Mouse (Mus musculus): ENCODE measurements around the gene Mas1. TPM values are rescaled to one million over a fixed set of nuclear protein-coding genes. Genes with fewer than 3 reads are reported as not detected.

Gene Mas1
- total RNA-seq, 2 experiments from 2014 or later, result 1.3 to 1.6 TPM

DNA sequence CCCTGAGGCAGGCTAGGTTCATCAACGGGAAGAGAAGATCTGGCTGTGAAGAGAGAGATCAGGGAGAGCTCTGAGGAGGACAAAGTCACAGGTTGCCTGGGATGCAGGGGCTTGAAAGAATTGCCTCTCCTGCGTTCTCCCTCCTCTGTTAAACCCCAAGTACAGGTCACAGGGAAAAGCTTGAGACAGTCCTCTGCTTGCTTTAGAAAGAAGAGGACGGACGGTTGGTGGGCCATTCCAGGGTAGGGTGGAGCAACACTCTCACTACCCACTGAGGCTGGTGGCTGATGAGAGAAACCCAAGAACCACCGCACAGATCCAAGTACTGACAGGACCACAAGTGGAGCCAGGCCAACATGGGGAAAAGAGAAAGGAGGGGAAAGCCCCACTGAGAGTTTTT lies 7.8 kb upstream of the Mas1 start, which contains the start of gene Mrgprh:
Gene Mrgprh, plus strand, starts transcription at position 301 of the 400 bp plus-strand sequence.
- no peak for DNase-seq (ENCODE audit: low spot score in 2 of 2)

DNA sequence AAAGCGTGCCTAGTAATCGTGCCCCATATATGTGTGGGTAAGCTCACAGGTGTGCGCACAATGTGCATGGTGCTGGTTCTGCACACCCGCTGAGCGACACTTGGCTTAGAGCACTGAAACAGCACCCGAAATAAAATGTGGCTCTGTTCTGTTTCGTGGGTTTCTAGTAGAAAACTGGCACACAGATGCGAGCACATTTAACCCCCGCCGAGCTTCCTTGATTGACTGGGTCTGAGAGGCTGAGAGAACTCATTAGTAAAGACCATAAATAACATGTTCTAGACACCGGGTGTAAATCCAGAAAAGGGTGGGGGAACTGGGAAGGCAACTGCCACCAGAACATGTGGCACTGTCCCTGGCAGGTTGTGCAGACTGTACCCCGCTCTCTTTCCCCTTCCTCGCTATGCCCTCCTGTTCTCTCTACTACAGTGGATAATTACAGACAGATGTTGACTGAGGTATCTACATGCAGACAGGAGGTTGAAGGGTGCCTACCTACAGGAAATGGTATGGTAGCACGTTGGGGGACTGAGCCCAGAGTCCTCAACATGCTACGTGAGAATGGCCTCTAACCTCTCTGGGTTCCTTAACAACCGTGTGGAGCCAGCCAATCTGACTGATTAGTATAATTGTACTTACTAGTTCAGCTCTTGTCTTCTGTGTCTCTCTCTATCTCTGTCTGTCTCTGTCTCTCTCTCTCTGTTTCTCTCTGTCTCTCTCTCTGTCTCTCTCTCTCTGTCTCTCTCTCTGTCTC lies 4.5 kb upstream of the Mas1 start:
- DNase-seq (ENCODE audit: low spot score in 2 of 2), result no peak

DNA sequence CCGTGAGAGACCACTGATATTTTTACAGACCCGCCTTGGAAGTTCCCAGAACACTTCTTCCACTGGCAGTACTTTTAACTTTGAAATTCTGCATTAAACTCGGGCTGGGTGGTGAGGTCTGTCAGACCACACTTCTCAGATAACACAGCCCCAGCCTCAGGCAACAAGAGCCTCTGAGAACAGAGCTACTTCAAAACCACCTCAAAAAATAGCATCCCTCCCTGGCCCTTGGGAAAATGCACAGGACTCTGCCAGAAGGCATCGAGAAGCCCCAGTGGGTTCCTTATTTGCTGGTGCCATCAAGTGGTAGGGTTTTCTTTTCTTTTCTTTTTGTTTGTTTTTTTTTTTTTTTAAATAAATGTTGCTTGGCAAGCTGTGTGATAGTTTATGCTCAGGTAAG lies 697 bp upstream of the Mas1 start:
- DNase-seq (ENCODE audit: low spot score in 2 of 2), result no peak

DNA sequence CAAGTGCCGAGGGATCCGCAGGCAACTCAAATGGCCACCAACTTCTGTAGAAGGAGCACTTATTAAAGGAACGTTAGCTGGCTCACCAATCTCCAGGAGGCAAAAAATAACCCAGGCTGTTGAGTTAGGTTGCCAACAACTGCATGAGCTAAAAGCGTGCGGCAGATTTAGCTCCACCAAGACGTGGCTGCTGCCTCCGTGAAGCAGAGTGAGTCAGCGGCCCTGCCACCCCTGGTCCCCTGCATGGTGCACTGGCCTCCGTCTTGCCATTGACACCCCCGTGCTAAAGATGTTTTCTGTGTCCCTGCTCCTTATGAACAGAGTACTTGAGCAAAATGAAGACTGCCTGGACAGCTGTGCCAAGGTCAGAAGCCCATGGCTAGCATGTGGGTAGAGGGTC lies 1.1 kb downstream of the Mas1 start:
- no peak for DNase-seq (ENCODE audit: low spot score in 2 of 2)

DNA sequence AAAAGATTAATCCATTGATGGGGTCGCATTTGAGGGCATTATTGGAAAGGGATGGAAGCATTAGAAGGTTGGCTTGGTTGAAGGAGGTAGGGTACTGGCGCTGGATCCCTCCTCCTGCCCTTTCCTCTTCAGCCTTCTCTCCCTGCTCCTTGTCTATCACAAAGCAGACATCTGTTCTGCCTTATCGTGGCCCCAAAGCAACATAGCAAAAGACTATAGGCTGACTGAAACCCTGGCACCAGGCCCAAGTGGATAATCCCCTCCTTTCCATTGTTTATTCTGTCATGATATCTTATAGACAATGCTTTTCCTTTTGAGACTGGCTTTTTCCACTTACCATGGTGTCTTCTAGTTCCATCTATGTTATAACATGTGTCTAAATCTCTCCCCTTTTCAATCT lies 2.5 kb downstream of the Mas1 start:
- no peak for DNase-seq (ENCODE audit: low spot score in 2 of 2)

DNA sequence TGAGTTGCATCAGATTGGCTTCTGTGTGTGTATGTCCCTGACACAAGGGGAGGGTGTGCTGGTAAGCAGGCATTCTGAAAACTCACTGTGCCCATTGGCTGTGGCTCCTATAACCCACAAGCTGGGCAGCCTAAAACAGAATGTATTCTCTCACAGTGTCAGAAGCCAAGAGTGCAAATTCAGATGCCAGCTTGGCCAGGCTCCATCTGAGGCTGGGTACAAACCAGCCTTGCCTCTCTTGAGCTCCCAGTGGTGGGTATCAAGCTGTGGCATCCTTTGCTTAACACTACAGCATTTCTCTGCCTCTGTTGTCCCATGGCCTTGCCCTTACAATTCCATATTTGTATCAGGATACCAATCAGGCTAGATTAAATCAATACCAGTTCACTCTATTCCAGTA lies 3.8 kb downstream of the Mas1 start:
- no peak for DNase-seq (ENCODE audit: low spot score in 2 of 2)

DNA sequence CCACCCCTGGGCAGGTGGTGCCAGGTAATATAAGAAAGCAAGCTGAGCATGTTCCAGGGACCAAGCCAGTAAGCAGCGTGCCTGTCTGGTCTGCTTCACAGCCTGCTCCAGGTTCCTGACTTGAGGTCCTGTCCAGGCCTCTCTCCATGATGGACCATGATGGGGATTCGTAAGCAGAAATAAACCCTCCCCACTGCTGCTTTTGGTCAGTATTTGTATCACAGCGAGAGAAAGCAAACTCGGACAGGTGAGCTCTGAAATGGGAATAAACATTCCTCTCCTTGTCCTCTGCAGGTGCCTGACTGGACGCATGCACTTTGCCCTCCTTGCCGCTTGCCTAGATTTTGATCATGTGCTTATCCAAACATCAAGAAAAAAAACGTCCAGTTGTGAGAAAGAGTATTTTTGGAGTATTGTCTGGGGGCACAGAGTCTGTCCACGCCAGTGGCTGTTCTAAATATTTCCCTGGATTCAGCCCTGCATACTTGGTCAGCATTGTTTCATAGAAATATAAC lies 8.9 kb downstream of the Mas1 start:
- no peak for DNase-seq (ENCODE audit: low spot score in 2 of 2)

DNA sequence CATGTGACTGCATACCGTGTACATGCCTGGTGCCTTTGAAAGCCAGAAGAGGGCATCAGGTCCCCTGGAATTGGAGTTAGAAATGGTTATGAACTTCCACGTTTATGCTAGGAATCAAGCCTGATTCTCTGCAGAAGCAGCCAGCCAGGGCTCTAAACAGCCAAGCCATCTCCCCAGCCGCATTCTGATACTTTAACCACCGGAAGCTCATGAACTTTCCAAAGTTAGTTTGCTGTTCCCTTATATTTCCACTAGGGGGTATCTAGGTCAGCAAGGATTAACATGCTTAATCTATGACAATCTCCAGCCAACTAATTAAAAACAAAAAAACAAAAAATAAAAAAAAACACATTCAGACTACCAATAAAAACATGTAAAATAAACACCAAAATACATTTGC lies 9.9 kb downstream of the Mas1 start:
- DNase-seq (ENCODE audit: low spot score in 2 of 2), result peak in 1 of 2 experiments; percentile 30

DNA sequence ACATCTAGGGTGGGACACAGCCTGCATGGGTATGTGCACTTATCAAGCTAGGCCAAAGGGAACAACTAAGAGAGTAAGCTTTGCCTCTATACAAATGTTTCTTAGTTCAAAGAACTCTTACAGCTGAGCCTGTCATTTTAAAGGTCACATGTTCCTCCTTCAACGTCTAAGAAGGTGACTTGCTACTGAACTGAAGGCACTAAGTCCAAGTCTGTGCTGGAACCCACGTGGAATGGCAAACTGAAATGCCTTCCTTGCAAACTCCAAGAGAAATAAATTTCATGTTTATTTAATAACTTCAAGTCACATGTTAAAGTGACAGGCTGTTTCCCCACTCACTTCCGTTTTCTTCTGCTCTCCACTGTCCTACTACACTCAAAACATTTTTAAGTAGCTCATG lies 10.5 kb downstream of the Mas1 start:
- DNase-seq (ENCODE audit: low spot score in 2 of 2), result no peak

DNA sequence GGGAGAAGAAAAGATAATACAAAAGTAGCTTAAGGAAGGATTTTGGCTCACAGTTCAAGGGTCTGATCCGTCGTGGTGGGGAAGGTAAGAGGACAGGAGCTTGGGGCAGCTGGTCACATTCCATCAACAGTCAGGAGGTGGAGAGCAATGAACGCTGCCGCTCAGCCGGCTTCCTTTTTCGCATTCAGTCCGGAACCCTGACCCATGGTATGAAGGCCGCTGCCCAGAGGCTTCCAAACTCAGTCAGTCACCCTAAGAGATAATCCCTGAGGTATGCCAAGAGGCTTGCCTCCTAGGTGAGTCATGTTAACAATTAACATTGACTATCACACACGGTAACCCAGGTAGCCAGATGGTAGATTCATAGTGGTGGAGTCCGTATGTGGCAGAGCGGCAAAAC lies 13.6 kb downstream of the Mas1 start:
- DNase-seq (ENCODE audit: low spot score in 2 of 2), result no peak

DNA sequence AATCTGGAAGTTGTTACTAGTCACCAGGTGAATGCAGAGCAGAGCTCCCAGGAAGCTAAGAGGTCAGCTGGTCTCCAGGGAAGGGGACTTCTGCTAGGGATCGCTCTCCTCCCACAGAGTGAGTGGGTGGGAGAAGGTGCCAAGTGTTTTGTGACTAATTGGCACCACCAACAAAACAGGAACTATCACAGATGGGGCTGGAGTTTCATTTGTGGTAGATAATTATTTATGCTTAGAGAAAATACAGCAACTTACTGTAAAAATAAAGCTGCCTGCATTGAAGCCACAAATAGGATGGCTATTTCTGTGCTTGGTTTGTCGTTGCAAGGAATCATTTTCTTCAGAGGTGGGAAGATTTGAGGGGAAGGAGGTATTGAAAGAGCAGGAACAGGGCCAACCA lies 14.1 kb downstream of the Mas1 start:
- DNase-seq (ENCODE audit: low spot score in 2 of 2), result no peak

DNA sequence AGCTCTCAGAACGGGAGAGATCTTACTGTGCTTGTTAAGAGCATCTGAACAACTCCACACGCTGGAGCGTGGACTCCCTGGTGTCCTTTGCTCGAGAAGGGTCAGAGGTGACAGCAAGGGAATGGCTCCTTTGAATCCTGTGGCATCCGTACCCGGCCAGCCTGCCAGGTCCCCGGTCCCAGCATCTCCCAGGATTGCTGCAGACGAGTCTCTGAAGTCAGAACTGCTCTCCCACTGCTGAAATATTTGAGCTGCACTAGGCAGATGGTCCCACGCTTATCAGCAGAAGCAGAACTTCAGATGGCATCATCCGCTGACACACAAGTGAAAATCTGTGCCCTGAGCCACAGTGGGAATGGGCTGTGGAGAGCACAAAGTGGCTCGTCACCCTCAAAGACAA lies 16.3 kb downstream of the Mas1 start:
- DNase-seq (ENCODE audit: low spot score in 2 of 2), result no peak

DNA sequence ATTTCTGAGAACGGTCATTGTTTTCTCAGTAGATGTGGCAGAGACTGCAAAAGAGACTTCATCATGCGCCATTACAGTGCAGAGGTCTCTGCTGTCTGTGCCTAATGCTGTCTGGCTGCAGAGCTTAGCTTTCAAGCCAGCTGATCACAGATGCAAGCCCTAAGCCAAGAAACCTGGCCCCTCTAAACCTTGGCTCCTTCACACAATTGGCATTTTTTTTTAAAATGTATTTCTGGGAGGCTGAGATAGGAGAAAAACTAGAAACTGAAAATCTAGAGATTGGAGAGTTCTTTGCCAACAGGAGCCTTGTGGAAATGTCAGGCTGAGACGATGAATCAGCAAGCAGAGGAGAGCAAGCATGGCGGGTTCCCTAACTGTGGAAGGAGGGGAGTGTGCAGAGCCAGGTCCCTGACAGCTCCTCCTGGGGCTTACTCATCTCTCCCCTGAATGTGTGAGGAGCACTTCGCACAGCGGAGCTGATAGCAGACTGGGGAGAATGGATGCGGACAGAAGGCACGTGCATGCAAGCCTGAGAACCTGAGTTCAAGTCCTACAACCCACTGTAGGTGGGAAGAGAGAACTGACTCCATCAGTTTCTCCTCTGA lies 18.1 kb downstream of the Mas1 start:
- no peak for DNase-seq (ENCODE audit: low spot score in 2 of 2)

DNA sequence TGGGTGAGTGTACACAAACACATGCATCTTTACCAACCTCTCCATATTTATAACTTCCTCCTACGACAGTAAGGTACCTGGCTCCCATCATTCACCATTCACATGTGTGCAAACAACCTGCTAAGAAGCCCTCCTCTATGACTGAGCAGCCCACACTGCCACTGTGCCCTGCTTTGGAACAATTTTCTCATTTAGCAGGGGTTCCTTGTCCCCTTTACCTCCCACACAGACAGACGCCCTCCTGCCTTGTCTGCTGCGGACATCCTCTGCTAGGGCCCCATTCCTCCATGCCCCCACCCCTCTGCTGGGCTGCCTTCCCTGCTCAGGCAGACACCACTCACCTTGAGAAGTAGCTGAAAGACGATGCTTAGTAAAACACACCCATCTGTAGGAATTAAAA lies 20.2 kb downstream of the Mas1 start:
- no peak for DNase-seq (ENCODE audit: low spot score in 2 of 2)

DNA sequence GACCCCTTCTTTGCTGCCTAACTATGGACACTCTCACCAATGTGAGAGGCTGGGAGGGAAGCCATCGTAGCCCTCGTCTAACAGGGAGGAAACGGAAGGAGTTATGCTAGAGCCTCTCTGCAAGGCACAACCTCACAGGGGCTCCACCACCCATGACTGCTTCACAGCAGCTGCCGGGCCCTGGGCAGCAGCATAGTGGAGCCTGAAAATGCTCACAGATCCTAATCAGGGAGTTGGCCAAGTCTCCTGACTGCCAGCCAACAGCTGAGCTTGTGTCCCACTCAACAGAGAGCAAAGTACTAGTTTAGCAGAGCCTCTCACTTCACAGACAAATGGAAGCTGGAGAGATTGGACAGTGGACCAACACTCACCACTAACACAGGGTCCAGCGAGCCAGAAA lies 21.5 kb downstream of the Mas1 start:
- DNase-seq (ENCODE audit: low spot score in 2 of 2), result peak in 1 of 2 experiments; percentile 66

DNA sequence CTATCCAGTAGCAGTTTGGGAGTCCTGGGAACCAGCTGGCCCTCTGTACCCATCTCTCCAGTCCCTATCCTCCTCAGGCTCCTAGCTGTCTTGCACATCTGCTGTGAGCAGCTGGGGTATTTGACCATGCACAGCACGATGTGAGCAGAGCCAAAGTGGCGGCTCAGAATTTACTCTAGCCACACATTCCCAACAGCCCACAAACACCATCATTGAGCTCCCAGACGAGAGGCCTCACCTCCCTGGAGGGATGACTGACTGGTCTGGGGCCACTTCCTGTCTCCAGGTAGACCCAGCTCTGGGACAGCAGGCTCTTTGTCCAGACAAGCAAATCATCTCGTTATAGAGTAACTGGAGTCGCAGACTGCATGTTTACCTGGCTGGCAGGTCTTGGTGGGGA lies 22.1 kb downstream of the Mas1 start:
- no peak for DNase-seq (ENCODE audit: low spot score in 2 of 2)

DNA sequence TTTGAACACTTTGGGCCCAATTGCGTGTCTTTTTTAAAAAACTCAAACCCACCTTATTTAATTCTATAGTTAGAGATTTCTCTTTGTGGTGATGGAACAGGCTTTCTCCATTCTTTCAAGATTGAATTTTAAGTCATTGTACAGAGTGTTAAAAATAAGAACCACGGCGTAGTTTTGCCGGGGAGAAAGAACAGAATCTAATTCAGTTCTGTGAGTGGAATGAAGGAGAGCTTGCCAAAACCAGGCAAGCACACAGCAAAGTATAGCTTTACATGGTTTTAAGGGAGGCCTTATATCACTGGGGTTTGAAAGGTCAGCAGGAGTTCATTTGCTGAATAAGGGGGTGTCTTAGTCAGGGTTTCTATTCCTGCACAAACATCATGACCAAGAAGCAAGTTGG lies 23.4 kb downstream of the Mas1 start:
- DNase-seq (ENCODE audit: low spot score in 2 of 2), result no peak

DNA sequence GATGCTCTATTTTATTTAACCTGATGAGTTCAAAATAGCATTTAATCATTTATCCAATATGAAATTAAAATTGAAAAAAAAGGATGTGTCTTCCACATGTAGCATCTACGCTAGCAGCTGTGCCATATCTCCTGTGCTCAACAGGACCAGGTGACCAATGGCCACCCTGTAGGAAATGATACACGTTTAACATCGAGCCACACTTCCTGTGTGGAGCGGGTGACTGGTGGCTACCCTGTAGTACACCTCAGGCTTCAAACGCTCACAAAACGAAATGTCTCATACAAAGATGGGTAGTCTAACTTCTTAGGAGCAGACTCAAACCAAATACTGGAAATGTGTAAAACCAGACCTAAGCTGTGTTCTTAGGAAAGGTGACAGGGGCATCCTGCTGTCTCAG lies 24.1 kb downstream of the Mas1 start:
- no peak for DNase-seq (ENCODE audit: low spot score in 2 of 2)

DNA sequence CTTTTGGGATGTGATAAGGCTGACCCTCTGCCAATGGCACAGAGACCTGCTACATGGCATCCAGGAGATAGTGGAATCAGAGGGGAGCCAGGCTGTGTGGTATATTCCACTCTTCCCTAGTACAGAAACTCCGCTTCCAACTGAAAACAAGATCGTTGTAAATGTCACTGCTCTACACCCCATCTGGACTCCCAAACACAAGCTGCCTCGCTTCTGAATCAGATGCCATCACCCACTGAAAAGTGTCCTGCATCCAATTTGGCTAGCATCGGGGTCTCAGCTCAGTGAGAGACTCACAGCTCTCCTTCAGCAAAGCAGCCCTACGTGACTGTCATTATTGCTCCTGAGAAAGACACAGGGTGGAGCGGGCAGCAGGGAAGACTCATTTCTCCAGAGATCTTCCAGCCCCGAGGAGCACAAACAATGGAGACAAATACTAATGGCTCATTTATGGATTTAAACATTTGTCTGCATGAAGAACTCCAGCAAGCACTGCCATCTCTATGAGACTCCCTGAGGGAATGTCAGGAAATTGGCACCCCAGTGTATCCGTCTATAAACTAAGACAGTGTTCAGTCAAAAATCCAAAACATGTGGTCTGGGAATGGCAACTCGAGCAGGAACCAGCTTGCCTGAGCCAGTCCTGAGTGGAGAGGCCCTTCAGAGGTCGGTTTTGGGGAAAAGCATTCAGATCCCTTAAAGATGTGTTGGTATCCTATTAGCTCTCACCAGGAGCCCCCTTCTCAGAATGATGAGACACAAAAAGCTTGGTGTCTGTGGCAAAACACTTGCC lies 28.3 kb downstream of the Mas1 start:
- DNase-seq (ENCODE audit: low spot score in 2 of 2), result no peak

DNA sequence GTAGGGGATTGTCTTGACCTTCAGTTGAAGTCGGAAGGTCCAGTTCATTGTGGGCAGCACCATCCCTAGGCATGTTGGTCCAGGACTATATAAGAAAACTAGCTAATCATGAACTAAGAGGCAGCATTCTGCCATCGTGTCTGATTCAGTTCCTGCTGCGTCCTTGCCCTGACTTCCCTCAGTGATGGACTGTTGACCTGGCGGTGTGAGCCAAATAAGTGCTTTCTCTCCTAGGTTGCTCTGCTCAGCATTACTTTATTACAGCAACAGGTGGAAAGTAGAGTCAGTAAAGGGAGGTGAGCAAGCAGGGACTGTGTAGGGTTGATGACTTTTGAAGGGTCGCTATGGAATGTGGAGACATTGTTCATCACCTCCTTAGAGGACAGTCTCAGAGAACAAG lies 32.2 kb downstream of the Mas1 start:
- DNase-seq (ENCODE audit: low spot score in 2 of 2), result no peak

DNA sequence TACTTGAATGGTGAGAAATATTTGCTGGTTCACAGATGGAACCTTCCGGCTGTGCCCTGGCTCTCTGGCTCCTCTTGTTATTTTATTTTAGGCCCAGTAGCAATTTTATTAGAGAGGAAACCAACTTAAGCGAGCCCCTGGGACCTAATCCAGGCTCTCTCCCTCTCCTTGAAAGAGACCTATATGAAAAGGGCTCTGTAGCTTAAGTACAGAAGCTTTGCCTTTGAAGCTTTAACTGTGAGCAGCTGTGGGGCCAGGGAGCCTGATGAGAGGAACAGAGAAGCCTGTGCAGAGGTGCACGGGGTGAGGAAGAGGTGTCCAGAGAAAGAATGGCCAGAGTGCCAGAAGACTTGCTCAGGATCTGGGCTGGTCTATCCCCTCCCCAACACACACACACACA lies 33.1 kb downstream of the Mas1 start:
- no peak for DNase-seq (ENCODE audit: low spot score in 2 of 2)

DNA sequence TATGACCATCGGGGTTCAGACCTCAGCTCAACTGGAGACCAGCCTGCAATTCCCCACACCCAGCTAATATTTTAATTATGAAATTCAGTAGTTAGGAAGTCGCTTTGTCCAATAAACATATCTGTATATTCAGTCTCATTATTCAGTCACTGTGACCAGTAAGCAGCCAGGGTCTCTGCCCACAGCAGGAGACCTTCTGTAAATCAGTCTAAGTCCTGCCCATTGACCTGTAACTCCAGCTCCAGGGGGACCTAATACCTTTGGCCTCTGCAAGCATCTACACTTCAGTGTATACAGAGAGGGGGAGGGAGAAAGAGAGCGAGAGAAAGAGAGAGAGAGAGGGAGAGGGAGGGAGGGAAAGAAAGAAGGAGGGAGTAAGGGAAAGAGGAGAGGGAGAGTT lies 33.6 kb downstream of the Mas1 start:
- no peak for DNase-seq (ENCODE audit: low spot score in 2 of 2)
